Mouse (Mus musculus) mature B cell (primary cell): ENCODE data around the gene Zfp652.
"Not testable (repeated sequence)": the region's sequence is repeated elsewhere in the genome, so short reads cannot be mapped to it uniquely, and the experiment has no call there.

ENCODE experiments used
- in situ Hi-C: fragments of 300-500 bp; cut with MboI; formaldehyde crosslinking; loops from 2 replicates; pipeline ENCODE4 v1.14.3; 2019

The Zfp652 gene

GRCm38 (mm10) chr11:95710478-95710877 is 2.0 kb upstream of the Zfp652 start:
- in situ Hi-C loops, result no loop called here

- in situ Hi-C loops, result no loop called here
These were observed 349 bp upstream of the Zfp652 start for GRCm38 (mm10) chr11:95712085-95712562.

GRCm38 (mm10) chr11:95713225-95713810 is 845 bp downstream of the Zfp652 start:
- in situ Hi-C loops, result no loop called here

DNA sequence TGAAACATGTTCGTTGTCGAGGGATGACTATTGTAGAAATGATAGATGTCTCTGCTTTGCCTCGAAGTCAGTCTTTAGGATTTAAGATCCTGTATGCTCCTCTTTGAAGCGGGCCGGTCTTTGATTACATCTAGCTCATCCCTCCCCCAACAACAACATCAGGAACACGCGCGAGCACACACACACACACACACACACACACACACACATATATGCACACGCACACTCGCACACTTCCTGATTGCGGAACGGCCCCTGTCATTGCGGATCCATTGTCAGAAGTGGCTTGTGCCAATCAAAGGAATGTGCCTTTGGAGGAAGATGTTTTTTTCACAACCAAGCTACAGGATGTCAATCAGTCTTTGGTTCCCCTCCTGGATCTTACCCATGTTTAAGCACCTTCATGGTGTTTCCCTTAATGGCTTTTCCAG is 1.4 kb downstream of the Zfp652 start:
- in situ Hi-C loops, result no loop called here

DNA sequence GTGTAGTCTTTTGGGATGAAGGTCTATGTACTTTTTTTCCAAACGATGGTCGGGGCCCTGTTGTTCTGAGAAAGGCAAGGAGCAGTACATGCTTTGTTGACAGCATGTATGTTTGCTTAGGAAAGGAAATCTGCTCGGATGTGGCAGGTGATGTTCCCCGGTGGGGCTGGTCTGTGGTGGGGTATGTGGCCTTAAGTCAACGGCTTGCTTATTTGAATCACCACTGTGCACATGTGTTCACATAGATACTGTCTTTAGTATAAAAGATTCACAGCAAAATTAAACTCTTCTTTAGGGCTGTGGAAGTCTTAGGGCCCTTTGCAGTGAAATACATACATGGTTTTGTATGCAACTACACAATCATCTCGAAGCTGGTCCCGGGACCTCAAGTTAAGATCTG is 1.9 kb downstream of the Zfp652 start:
- in situ Hi-C loops, result no loop called here

- in situ Hi-C loops, result no loop called here
These were observed 3.7 kb downstream of the Zfp652 start for GRCm38 (mm10) chr11:95716136-95716535.

- in situ Hi-C loops, result no loop called here
These were observed 6.9 kb downstream of the Zfp652 start for GRCm38 (mm10) chr11:95719356-95719755.

- in situ Hi-C loops, result no loop called here
These were observed 10.8 kb downstream of the Zfp652 start, which contains the start of gene B130006D01Rik for GRCm38 (mm10) chr11:95723287-95723686. Gene B130006D01Rik (plus strand): TSS chr11:95723587.

- in situ Hi-C loops, result no loop called here
These were observed 12.0 kb downstream of the Zfp652 start for GRCm38 (mm10) chr11:95724466-95724865.

- in situ Hi-C loops, result no loop called here
These were observed 13.7 kb downstream of the Zfp652 start for GRCm38 (mm10) chr11:95726156-95726555.

DNA sequence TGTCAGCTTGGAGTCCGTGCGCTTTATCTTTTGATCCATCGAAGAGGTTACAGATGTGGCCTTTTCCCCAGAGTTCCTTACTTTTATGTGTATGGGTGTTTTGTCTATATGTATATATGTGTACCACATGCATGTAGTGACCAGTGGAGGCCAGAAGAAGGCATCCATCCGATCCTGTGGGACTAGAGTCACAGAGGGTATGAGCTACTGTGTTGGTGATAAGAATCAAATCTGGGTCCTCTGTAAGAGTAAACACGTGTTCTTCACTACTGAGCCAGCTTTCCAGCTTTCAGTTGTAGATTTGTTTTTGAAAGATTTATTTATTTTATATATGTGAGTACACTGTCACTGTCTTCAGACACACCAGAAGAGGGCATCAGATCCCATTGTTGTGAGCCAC is 15.5 kb downstream of the Zfp652 start:
- in situ Hi-C loops, result no loop called here

GRCm38 (mm10) chr11:95728916-95729907 is 16.7 kb downstream of the Zfp652 start:
- in situ Hi-C loops, result no loop called here

DNA sequence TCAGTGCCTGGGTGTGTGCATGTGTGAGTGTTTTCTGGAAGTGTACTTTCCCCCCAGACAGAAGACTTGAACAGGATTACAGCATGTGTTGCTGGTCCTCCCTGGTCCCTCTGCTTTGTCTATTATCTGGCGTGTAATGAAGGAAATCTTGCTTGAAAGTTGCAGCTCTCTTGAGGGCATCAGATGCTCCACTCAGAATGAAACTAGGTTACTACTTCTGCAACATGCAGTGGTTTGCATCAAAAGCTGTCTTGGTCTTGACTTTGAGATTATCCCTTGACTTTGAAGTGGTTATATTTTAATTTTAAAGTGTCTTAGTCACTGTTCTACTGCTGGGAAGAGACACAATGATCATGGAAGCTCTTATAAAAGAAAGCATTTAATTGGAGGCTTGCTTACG is 22.0 kb downstream of the Zfp652 start:
- in situ Hi-C loops, result no loop called here

- in situ Hi-C loops, result no loop called here
These were observed 25.3 kb downstream of the Zfp652 start for GRCm38 (mm10) chr11:95737811-95738210.

DNA sequence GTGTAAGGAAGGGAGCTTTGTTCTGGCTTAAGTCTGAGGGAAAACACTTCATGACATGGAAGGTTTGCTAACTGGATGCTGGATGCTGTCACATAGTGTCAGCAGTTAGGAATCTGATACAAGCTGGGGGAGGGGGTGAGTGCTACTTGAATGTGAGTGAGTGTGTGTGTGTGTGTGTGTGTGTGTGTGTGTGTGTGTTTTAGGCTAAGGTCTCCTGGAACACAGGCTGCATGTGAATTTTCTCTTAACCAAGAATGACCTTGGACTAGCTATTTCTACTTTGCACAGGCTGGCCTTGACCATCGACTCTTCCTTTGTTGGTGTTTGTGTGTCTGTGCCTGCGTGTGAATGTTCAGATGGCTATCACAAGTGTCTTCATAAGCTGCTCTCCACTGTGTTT is 32.0 kb downstream of the Zfp652 start:
- in situ Hi-C loops, result no loop called here

GRCm38 (mm10) chr11:95746821-95747220 is 34.3 kb downstream of the Zfp652 start:
- in situ Hi-C loops, result no loop called here

GRCm38 (mm10) chr11:95748331-95748730 is 35.9 kb downstream of the Zfp652 start:
- in situ Hi-C loops, result no loop called here

GRCm38 (mm10) chr11:95749619-95750018 is 37.1 kb downstream of the Zfp652 start:
- in situ Hi-C loops, result loop anchor here (5.0 kb wide), 1 partner anchor 62 kb away; no protein-coding TSS in a partner anchor

GRCm38 (mm10) chr11:95750995-95751394 is 38.5 kb downstream of the Zfp652 start:
- in situ Hi-C loops, result loop anchor here (5.0 kb wide), 1 partner anchor 64 kb away; no protein-coding TSS in a partner anchor

GRCm38 (mm10) chr11:95755137-95755536 is 42.7 kb downstream of the Zfp652 start:
- in situ Hi-C loops, result not testable (repeated sequence)

DNA sequence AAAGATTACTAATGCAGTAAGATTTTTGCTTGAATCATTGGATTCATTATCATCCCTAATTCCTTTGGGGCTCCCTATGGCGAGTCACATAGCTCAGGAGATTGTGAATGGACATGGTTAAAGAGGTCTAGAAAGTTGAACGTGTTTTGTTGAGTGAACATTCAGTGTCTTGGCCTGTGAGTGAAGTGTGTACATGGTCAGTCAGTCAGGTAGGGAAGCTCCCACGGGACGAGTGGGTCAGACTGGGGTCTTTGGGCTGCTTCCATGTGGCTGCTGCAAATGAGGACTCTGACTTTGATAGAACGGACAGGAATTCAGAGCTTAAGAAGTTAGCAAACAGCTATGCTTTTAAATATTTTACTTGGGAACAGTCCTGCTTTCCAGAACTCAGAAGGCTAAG is 48.0 kb downstream of the Zfp652 start:
- in situ Hi-C loops, result no loop called here

- in situ Hi-C loops, result no loop called here
These were observed 50.5 kb downstream of the Zfp652 start for GRCm38 (mm10) chr11:95762996-95763395.

DNA sequence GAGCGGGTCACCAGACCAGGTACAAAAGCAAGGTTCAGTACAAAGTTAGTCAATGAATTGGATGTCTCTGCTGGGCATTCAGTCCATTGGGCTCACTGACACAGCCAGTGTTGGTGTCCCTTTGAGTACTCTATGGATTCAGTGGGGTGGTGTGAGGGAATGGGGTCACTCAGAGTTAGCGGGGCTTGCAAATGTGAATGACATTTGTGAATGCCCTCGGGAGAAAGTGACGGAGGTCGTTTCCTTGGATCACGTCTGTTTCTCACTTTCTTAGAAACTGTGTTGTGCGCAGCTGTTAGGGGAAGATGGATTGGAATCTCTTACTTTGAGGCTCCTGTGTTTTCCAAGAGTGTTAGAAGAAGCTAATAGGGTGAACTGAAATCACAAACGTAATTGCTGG is 52.3 kb downstream of the Zfp652 start:
- in situ Hi-C loops, result no loop called here
